Mouse (Mus musculus): ENCODE measurements at regions not wholly inside any gene's neighbourhood (a gene's known extent, or its start where the extent isn't known, plus 50 kb on each side); places are given as distances from the start of the nearest gene placed in this dataset.

DNA sequence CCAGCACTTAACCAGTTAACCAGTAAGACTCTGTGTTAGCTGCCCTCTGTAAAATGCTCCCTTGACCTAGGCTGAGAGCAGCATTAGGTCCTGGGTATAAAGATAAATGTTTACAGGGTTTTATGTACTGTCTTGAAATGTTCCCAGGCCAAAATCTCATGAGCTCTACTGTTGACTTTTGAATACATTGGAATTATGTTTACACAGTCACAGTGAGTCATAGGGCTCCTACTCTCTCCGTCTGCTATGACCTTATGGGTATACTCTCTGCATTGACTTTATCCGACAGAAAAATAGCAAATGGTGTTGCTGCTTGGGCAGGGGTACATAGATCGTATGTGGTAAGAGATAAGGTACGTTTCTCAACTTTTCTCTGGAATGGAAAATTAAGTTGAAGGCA is 596.8 kb upstream of the Zeb2 start:
- no peak for DNase-seq

DNA sequence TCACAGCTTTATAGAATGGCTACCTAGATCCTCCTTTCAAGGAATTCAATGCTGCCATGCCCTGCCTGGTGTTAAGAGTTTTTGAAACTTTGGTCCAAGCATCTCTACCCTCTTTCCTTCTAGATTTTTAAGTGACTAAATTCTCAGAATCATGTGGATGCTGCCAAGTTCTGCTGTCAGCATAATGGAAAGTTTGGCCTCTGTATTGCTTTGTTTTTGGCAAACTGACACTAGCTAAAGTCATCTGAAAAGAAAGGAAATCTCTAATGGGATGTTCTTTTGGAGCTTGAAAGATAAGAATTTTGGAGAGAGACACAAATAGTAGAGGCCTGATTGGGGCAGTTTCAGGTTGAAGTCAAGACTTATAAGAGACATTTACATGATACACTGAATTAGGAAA is 589.8 kb upstream of the Zeb2 start:
- no peak for DNase-seq

DNA sequence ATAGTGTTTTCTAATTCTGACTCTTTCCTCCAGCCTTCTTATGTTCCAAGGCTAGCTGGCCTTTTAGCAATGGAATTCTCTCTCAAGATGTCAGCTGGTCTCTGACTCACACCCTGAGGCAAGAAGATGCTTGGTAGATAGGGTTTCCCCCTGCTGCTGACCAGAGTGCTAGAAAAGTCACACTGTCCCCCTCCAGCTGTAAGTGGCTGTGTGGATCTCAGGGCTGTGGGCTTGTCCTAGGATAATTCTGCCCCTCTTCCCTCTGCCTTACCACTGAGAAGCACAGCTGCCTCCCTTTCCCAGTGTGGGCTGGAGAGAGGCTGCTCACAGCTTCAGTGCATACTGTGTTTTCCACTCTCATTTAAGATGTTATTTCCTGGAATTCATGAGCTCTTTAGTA is 585.3 kb upstream of the Zeb2 start:
- no peak for DNase-seq

DNA sequence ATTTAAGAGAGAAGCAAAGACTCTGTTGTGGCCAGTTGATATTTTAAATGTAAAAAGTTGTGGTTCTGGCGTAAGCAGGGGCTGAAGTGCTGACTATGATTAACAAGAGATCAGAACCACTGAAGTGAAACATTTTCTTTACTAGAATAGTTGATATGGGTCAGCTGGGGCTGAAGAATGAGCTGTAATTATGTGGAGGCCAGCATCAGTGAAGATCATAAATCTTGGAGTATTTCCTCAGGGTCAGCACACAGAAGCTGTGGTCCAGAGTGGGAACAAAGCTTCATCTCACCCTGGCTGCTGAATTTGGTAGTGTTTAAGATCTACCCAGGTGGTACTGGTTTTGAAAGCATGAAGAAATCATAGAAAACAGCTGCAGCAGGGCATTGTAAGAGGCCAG is 583.4 kb upstream of the Zeb2 start:
- DNase-seq = peak; percentile 18

DNA sequence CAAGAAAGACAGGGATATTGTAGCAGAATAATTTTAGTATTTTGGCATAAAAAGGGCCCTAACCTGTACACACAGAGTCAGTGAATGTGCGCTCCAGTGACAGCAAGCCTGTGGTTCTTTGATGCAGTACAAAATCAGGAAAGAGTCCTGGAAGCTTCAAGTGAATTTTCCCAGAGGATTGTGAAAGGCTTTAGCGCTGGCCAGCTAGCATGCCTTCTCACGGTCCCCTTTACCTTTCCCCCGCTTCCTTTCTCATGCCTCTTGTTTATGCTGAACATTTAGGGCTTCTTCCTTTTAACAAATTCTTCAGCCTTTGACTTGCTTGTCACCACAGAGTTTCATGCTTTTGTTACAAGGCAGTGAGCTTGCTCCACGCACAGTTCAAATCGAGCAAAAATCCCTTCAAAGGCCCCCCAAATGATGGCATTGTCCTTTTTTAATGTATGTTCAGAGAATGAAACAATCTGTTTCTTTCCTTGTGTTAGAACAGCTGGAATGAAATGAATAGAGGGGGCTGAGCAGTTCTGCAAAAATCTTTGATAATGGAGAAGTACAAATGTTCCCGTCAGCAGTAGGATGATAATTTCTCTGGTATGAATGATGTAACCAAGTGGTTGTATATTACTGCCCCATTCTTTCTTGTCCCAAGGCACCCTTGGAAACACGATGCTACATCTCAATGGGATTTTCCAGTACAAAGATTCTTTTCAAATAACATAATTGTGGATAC is 576.3 kb upstream of the Zeb2 start:
- no peak for DNase-seq

DNA sequence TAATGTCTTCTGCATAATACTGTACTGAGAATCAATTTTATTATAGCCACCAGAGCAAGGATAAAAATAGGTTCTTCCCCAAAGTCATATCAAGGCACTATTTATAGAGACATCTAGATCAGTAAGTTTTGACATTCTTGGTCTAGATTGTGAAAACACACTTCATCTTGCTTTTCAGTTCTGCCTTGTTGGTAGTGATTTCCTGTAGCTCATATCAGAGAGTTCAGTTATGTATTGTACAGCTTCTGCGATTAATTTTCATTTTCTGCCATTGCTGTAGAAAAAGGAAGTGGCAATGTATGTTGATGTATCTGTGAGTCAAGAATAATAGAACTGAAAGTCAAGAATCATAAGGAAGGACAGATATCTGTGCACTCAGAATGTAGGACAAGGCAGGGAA is 575.6 kb upstream of the Zeb2 start:
- DNase-seq = no peak

DNA sequence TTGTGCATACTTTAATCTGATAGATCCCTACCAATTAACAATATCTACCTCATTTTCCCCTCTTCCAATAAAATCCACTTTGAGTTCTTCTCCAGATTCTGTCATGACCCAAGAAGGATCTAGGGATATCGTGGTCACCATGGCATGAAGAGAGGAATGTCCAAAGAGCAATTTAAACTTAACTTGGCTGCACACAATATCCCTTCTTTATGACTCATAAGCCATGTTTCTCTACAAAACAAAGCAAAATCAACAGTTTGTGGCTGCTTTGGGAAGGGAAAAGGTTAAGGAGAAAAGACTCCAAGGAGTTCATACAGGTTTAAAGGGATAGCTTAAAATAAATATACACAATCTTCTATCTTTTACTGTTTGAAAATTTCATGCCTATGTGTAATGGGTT is 571.8 kb upstream of the Zeb2 start:
- DNase-seq = no peak

DNA sequence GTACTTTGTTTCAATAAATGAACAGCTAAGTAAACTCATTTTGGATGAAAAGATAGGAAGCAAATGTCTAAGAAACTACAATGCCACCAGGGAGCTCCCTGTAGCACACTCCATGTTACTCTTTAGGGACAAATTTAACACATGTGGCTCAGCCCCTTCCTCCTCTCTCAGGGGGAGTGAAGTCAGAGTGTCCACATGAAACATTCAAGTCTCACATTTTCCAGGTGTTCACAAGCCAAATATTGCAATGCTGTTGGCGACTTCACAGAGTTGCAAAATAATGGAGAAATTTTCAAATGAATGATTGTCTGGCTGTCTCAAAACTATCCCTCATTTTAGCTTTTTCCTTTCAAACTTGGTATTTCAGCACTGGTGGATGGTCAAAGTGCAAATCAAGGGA is 564.1 kb upstream of the Zeb2 start:
- DNase-seq = no peak

DNA sequence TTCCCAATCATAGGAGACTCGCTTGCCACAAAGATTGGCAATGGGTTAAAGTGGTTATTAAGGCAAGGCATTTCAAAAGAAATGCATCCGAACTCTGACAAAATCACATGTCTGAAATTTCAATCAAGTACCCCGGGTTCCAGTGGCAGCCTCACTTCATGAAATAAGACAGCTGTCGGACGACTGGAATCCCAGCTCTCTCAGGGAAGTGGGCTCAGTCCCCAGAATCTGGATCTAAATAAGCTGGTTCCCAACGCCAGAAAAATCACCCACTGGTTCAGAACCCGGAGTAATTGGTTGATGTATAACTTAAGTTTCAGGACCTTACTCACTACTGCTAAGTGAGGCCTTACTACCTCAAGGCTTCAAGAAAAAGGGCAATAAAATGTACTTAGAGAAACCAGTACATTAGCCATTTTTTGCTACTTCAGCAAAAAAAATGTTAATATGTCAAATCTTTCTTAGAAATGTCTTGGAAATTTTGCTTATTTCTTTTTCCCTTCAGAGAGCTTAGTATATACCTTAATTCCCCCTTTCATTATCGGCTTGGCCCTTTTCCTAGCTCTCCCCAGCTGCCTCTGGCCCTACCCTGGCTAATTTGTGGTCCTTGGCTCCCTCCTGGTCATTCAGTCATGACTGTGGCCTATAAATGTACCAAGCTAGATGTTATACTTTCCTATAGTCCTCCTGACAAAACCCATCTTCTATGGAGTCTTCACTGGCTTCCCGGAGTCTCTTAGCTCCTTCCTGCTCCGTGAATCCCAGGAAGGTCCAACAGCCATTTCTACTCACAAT is 562.1 kb upstream of the Zeb2 start:
- no peak for DNase-seq

DNA sequence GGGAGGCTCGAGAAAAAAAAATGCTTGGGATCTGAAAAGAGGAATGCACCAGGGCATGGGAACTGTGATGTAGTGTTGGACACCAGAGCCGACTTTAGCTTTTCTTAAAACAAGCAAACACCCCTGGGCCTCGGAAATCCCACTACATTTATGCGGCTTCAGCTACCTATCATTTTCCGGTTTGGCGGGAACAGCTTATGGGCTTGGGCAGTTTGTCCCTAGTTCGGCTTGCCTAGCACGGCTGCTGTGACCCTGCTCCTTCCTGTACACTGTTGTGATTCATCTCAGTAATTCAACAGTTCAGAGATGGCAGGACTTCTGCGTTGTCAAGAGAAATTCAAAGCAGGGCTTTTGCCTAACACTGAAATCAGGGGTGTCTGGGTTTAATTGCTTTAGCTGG is 561.5 kb upstream of the Zeb2 start:
- DNase-seq = no peak

DNA sequence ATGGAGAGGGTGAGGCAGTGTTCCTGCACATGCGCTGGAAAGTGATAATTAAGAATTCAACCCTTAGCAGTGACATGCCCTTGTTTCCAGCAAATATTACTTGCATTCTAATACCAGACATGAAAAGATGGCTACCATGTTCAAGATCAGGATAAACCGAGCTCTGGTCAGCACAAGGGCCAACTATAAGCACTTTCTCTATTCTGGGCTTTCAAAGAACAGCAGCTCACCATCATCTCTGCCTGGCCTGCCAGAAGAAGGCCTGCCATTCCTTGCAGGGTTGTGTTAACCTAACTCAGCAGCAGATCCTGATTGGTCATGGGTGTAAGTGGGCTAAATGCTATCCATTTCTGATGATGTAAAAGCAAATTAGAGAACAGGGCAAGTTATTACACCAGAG is 558.6 kb upstream of the Zeb2 start:
- no peak for DNase-seq

DNA sequence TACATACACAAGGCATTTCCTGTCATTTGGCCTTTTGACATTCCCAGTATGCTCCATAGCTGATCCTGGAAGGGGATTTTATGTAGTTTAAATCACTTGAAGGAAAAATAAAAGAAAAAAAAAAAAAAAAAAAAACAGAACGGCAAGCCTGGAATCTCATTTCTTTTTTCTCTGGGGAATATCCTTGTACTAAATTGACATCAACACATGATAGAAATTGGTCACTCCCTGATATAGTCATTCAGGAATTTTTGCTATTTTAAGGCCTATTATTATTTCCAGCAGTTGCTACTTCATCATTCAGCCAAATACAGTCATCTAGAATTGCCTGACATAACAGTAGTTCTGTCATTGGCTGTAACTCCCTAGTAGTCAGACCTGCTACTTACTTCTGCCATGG is 538.8 kb upstream of the Zeb2 start:
- DNase-seq = no peak

DNA sequence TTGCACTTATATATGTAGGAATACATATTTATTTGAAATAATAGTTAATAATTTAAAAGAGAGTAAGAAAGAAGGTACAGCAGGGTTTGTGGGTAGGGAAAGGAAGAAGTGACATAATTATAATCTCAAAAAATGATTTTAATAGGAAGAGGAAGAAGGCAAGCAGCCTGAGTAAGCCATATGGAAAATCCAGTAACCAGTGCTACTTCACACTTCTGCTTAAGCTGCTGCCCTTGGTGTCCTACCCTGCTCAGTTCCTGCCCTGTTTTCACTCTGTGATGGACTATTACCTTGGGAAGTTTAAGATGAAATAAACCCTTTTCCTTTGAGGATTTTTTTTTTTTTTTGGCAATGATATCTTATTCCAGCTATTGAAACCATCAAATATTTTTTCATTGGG is 537.5 kb upstream of the Zeb2 start:
- DNase-seq = no peak

DNA sequence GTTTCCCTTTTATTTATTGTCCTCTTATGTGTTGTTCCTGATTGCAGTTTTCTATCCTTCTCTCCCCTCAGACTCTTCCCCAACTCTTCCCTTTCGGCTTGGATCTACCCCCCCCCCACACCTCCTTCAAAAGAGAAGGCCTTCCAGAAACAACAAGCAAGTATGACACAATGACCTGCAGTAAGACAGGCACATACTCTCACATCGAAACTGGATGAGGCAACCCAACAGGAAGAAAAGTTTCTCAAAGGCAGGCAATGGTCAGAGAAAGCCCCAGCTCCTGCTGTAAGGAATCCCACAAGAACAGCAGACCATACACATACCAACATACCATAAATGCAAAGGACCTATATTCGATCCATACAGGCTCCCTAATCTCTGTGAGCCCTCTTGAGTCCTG is 535.8 kb upstream of the Zeb2 start:
- no peak for DNase-seq

DNA sequence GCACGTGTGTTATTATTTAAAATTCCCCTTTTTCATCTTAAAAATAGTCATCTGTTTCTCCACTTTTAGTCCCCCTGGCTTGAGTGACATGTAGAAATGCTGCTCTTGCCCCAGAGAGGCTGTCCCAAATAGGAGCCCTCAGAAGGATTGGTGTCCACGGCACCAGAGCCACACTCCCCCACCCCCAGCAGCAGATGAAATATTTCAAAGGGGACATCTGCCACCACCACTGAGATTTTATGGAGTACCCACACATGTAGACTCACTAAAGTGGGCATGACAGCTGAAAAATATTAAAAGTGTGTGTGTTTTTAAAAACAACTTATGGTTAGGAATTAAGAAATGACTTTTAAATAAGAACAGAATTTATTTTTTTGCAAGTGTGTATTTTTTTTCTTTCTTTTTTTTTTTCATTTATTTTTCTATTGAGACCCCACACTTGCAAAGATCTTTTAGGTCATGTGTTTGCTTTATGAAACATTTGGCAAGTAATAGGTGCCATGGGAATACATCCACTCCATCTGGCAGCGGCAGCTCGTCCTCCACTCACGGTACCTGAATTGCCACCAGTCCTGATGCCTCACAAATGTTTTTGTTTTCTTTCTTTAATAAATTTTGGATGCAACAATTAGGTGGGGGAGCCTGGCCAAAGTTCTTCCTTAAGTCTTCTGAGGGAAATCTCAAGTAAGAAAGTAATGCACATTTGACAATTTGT is 533.2 kb upstream of the Zeb2 start:
- DNase-seq = no peak

DNA sequence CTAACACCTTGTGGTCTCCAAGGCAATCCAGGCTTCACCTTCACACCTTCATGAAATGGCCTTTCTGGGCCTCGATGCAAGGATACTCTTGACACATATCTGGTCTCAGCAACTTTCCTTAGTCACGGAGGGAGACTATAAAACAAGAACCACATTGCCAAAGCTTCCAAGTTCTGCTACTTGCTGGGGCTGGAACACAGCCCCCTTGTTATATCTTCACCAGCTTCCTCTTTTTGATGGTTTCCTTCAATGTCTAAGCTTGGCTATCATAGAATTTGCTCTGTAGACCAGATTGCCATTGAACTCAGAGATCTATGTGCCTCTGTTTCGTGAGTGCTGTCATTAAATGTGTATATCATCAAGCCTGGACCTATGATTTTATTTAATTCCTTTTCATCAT is 530.7 kb upstream of the Zeb2 start:
- DNase-seq = no peak

DNA sequence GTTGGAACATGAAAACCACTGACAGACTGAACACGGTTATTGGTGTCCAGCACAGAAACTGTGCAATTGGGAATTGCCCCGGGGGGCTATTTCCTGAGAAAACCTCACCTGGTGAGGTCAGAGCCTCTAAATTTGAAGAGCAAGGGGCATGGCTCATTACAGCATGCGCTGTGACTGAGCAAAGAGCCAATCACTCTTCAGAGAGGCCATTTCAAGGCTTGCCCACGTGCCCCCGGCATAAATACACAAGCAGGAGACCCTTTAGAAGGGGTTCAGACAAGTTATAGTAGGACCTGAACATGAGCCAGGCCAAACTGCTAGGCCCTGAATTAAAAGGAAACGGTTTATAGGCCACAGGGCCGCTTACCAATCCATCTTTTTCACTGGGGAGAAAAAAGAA is 512.9 kb upstream of the Zeb2 start:
- no peak for DNase-seq

DNA sequence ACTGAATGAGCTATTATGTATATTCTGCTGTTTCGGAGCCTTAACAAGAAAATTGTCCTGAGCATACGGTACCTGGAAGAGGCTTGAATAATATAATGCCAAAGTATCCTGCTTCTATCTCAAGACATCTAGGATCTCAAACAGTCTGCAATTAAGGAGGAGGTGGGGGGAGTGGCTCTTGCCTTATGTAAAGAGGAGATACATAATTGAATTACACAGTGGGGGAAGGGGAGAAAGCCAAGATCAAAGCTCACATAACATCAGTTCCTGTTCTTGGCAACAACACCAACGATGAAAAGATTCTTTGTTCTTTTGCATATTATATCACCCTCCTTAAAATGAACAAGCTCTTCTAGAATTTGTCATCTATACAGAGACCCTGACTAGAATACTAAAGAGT is 512.4 kb upstream of the Zeb2 start:
- DNase-seq = no peak

DNA sequence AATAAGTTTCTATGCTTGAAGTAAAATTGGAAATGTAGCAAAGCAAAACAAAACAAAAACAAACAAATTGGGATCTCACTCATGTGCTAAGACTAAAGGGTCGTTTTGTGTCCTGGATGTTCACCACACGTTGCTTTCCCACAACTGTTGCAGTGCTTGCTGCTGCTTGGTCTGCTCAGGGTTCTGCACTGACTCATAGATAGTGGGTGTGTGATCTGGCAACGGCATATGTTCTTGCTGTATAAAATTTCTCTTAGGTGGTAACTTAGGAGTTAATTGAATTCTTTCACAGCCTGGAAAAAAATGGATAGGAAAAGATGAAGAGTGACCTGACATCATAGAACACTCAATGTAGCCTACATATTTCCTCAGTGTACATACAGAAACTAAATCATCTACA is 505.9 kb upstream of the Zeb2 start:
- no peak for DNase-seq

DNA sequence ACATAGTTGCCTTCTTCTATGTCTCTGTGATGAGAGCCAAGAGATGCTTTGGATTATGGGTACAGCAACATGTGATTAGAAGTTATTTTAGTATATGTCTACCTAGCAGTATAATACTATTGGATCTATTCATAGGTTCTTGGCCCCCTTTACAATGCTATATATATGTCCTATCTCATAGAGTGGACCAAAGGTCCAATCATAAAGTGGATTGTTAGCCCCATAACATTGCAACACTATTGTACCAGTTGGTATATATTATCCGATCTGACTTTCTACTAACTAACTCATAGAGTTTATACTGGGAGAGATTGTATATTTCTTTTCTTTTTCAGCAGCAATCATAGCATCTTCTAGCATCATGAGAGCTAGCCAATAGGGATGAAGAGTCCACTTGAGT is 491.7 kb upstream of the Zeb2 start:
- DNase-seq = no peak

DNA sequence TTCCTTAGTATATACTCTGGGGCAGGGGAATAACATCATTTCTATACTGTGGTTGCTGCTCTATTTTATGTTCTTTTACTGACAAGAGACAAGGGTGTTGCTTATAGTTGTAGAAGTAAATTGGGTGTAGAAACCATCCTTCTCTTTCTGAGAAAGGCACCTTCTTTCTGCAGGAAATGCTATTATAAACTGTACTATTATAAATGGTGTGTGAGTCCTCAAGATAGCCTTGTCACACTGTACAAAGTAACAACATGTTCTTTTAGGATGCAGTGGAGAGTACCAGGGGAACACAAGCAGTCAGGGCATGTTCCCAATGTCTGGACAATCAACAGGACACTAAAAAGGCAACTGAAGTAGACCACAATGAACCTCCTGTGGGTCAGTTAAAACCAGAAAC is 490.2 kb upstream of the Zeb2 start:
- no peak for DNase-seq

DNA sequence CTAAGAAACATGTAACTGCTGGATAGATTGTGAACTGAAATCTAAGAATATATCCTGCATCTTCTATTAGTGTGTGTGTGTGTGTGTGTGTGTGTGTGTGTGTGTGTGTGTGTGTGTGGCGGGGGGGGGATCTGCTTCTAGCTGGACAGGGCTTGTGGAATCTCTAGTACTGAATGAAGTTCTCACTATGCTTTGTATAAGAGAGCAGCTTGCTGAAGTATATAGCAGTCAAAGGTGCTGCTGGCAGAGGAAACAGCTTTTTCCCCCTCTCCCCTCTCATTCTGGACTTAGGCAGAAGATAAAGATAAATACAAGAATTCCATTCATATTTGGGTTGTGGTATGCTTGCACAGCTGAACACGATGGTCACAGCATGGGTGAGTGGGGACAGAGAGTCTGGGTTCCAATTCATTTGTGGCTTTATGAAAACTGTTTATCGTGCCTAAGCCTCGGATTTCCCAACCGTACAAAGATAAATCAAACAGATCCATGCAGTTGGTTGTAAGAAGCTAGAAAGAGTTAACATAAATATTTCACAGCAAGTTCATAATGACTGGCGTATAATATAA is 484.2 kb upstream of the Zeb2 start:
- DNase-seq = no peak

DNA sequence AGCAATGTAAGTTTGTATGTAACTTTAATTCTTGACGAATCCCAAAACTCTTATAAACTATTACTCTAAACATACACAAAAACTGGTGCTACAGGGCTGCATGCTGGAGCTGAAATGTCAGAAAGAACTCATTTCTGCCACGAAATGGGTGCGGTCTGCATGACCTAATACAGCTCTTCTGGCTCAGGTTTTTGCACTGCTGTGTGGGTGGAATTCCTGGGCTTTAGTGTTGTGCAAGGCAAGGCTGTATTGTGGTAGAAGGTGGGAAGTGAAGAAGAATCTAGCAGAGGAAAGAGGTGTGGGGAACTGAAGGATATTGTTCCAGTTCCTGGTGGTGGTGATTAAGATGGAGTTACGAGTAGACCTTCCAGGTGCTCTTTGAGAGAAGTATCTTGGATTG is 476.6 kb upstream of the Zeb2 start:
- DNase-seq = no peak

DNA sequence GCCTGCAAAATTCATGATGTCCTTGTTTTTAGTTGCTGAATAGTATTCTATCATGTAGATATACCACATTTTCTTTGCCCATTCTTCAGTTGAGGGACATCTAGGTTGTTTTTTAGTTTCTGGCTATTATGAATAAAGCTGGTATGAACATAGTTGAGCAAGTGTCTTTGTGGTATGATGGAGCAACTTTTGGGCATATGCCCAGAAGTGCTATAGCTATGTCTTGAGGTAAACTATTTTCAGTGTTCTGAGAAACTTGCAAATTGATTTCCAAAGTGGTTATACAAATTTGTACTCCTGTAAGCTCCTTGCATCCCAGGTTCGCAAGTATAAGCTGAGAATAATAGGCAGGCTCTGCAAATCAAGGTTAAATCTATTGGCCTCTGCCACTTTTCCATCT is 473.8 kb upstream of the Zeb2 start:
- no peak for DNase-seq

All from kidney, postnatal 14 days (tissue).